Mouse (Mus musculus): Measurements from ENCODE around the gene Crlf2. TPM values are rescaled to one million over a fixed set of nuclear protein-coding genes. Genes with fewer than 3 reads are reported as not detected.

Crlf2 gene
- total and polyA plus RNA-seq, 3 experiments = 3.2 to 37.4 (median 4.0) TPM

DNA sequence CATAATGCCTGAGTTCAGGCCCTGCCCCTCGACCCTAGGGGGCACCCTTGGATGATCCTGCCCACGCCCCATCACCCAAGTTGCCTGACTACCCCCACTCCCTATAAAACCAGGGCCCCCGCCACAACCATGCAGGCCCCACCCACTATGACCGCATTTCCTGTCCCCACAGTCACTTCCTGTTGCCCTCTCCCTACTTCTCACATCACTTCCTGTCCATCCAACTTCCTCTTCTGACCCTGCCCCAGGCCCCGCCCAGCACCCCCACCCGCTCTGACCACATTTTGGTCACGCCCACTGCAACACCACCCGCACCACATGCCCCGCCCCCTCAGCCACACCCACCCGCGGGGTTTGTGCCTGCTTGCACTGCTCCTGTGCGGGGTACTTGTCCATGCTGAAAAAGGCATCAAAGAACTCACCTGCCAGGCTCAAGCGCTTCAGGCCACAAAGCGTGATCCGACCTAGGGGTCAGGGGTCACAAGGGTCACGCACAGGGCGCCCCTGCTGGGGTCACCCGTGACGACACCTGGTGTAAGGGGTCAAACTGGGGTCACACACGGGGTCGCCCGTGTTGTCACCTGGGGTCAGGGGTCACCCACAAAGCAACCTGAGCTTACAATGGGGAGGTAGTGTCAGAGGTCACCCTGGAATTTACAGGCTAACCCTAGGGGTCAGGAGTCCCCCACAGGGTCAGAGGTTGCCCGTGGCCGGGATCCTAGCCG, 7.6 kb downstream of the Crlf2 start:
- H3K9me3 ChIP-seq (replicated peaks) = peaks cover 64% of the 10 kb centered on the region
- H3K4me3 ChIP-seq (ENCODE audit: low read depth, low read length) = no peak overlapping the region; the same call in 1 of the 2 replicates
- ATAC-seq (ENCODE audit: extremely low read depth, insufficient number of reproducible peaks, low FRiP score, poor library complexity, severe bottlenecking) (no peak), DNase-seq (ENCODE audit: low spot score) (peak; percentile 3)
- TF ChIP-seq CTCF (IDR thresholded peaks at IDR 0.05; ENCODE audit: low read depth, low read length) = no peak
- no peak for TF ChIP-seq GATA1 (IDR thresholded peaks at IDR 0.05; ENCODE audit: borderline replicate concordance, low read length)
- TF ChIP-seq TAL1 (conservative IDR thresholded peaks at IDR 0.05; ENCODE audit: low read depth, low read length) = no peak
- TF ChIP-seq GATA2 (IDR thresholded peaks at IDR 0.05; ENCODE audit: borderline replicate concordance, low read depth, low read length) = no peak
- no peak for TF ChIP-seq POLR2AphosphoS5 (IDR thresholded peaks at IDR 0.05; ENCODE audit: insufficient replicate concordance, low read depth, low read length)
- H3K27me3 ChIP-seq (ENCODE audit: insufficient read depth, low read length) = no peaks in the 10 kb centered on the region; the same call in 1 of the 2 replicates
- H3K36me3 ChIP-seq (replicated peaks) = peaks cover 50% of the 10 kb centered on the region
- H3K4me1 ChIP-seq (ENCODE audit: insufficient read depth, low read depth, low read length) = peaks cover 9% of the 10 kb centered on the region

DNA sequence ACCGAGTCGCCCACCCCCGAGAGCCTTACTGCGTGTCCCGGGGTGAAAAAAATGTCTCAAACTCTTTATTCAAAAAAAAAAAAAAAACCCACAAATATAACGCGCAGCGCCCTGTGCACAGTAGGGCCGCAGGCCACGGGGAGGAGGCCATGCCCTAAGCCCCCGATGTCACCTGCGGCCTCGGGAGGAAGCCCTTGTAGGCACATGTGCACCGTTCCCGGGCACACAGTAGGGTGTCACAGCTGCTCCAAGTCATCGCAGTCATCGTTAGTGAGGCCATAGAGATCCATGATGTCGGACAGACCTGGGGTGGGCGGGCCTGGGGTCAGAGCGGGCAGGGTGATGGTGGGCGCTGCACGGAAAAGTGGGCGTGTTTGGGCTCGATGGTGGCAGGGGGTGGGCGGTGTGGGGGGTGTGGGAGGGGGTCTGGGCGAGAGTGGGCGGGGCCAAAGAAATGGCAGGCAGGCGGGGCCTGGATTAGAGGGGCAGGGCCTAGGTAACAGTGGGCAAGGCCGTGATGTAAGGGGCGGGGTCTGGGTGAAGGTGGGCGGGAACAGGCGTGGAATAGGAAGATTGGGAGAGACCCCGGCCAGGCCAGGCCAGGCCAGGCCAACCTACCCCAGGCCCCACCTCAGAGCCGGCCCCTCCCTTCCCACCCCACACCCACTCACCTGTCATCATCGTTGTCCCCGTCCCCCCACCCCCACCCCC, 8.4 kb downstream of the Crlf2 start:
- TF ChIP-seq TAL1 (conservative IDR thresholded peaks at IDR 0.05; ENCODE audit: low read depth, low read length) (no peak), CTCF (IDR thresholded peaks at IDR 0.05; ENCODE audit: low read depth, low read length) (no peak), GATA1 (IDR thresholded peaks at IDR 0.05; ENCODE audit: borderline replicate concordance, low read length) (no peak), POLR2AphosphoS5 (IDR thresholded peaks at IDR 0.05; ENCODE audit: insufficient replicate concordance, low read depth, low read length) (no peak), GATA2 (IDR thresholded peaks at IDR 0.05; ENCODE audit: borderline replicate concordance, low read depth, low read length) (no peak)
- no peak for DNase-seq (ENCODE audit: low spot score)
- ATAC-seq (ENCODE audit: extremely low read depth, insufficient number of reproducible peaks, low FRiP score, poor library complexity, severe bottlenecking) = no peak
- Histone ChIP-seq H3K4me1 (ENCODE audit: insufficient read depth, low read depth, low read length) (peaks cover 9% of the 10 kb centered on the region), H3K9me3 (replicated peaks) (peaks cover 56% of the 10 kb centered on the region), H3K36me3 (replicated peaks) (peaks cover 42% of the 10 kb centered on the region), H3K4me3 (ENCODE audit: low read depth, low read length) (no peak overlapping the region), H3K27me3 (ENCODE audit: insufficient read depth, low read length) (no peaks in the 10 kb centered on the region; the same call in 1 of the 2 replicates)

DNA sequence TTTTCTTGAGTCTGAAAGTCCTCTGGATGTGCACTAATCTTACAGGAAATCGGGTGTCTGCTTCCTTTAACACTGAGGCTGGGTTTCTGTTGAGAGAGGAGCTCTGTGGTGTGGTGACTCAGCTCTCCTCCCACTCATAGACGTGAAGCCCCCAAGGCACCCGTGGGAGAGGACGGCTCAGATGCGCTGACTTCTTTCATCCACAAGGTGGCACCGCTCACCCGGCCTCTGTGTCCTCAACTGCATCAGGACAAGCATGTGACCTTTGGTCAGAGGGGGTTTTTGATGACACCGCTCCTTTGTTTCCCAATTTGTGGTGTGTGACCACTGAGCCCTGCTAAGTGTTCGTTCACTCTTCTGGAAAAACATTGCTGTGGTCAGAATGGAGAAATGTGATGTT, 10.1 kb downstream of the Crlf2 start:
- Histone ChIP-seq H3K27me3 (ENCODE audit: insufficient read depth, low read length) (no peaks in the 10 kb centered on the region), H3K9me3 (replicated peaks) (peaks cover 39% of the 10 kb centered on the region), H3K36me3 (replicated peaks) (peaks cover 25% of the 10 kb centered on the region), H3K4me1 (ENCODE audit: insufficient read depth, low read depth, low read length) (peaks cover 9% of the 10 kb centered on the region), H3K4me3 (ENCODE audit: low read depth, low read length) (no peak overlapping the region)
- ATAC-seq (ENCODE audit: extremely low read depth, insufficient number of reproducible peaks, low FRiP score, poor library complexity, severe bottlenecking) (peak; percentile 52), DNase-seq (ENCODE audit: low spot score) (peak; percentile 19)
- TF ChIP-seq GATA1 (IDR thresholded peaks at IDR 0.05; ENCODE audit: borderline replicate concordance, low read length) (no peak), CTCF (IDR thresholded peaks at IDR 0.05; ENCODE audit: low read depth, low read length) (0 out of 2 replicates have a peak, but pooled peaks have one; percentile 4)

- no peak for TF ChIP-seq GATA2 (IDR thresholded peaks at IDR 0.05; ENCODE audit: borderline replicate concordance, low read depth, low read length)
- no peak for TF ChIP-seq POLR2AphosphoS5 (IDR thresholded peaks at IDR 0.05; ENCODE audit: insufficient replicate concordance, low read depth, low read length)
- ATAC-seq (ENCODE audit: extremely low read depth, insufficient number of reproducible peaks, low FRiP score, poor library complexity, severe bottlenecking) (no peak), DNase-seq (ENCODE audit: low spot score) (no peak)
- H3K4me3 ChIP-seq (ENCODE audit: low read depth, low read length) = no peak overlapping the region
- H3K4me1 ChIP-seq (ENCODE audit: insufficient read depth, low read depth, low read length) = peaks cover 9% of the 10 kb centered on the region
- H3K36me3 ChIP-seq (replicated peaks) = peaks cover 12% of the 10 kb centered on the region
- H3K9me3 ChIP-seq (replicated peaks) = peaks cover 23% of the 10 kb centered on the region
- H3K27me3 ChIP-seq (ENCODE audit: insufficient read depth, low read length) = no peaks in the 10 kb centered on the region
These were observed 11.7 kb downstream of the Crlf2 start for GRCm38 (mm10) chr5:109547112-109547511.

DNA sequence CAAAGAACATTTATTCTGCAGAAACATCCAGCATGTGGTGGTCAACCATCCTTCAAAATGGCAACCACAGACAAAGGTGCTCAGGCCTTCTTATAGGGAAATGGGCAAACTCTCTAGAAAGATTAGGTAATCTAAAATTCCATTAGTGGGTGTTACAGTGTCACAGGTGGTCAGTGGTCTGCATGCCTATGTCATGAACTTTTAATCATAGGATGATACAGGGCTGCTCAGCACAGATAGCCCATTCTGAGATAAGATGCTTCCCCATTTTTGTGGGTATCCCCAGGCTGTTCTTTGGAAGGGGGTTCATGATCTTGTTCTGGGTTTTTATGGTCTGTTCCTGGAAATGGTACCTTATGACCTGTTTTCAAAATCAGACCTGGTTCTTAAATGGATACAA, 49.1 kb downstream of the Crlf2 start:
- Histone ChIP-seq H3K4me3 (ENCODE audit: low read depth, low read length) (no peak overlapping the region), H3K4me1 (ENCODE audit: insufficient read depth, low read depth, low read length) (0 out of 2 replicates have a peak, but pooled peaks cover 3% of the 10 kb centered on the region), H3K36me3 (replicated peaks) (no peaks in the 10 kb centered on the region), H3K9me3 (replicated peaks) (no peaks in the 10 kb centered on the region), H3K27me3 (ENCODE audit: insufficient read depth, low read length) (no peaks in the 10 kb centered on the region)
- TF ChIP-seq POLR2AphosphoS5 (IDR thresholded peaks at IDR 0.05; ENCODE audit: insufficient replicate concordance, low read depth, low read length) = no peak
- no peak; the same call in 1 of the 2 replicates for TF ChIP-seq TAL1 (conservative IDR thresholded peaks at IDR 0.05; ENCODE audit: low read depth, low read length)
- TF ChIP-seq GATA1 (IDR thresholded peaks at IDR 0.05; ENCODE audit: borderline replicate concordance, low read length) = no peak
- TF ChIP-seq GATA2 (IDR thresholded peaks at IDR 0.05; ENCODE audit: borderline replicate concordance, low read depth, low read length) = no peak
- TF ChIP-seq CTCF (IDR thresholded peaks at IDR 0.05; ENCODE audit: low read depth, low read length) = no peak
- DNase-seq (ENCODE audit: low spot score) (no peak), ATAC-seq (ENCODE audit: extremely low read depth, insufficient number of reproducible peaks, low FRiP score, poor library complexity, severe bottlenecking) (peak; percentile 48; the same call in 1 of the 2 replicates)

GRCm38 (mm10) chr5:109506729-109507128, 52.1 kb downstream of the Crlf2 start:
- H3K27me3 ChIP-seq (ENCODE audit: insufficient read depth, low read length) = no peaks in the 10 kb centered on the region
- DNase-seq (ENCODE audit: low spot score) (no peak), ATAC-seq (ENCODE audit: extremely low read depth, insufficient number of reproducible peaks, low FRiP score, poor library complexity, severe bottlenecking) (peak; percentile 40; the same call in 1 of the 2 replicates)
- H3K36me3 ChIP-seq (replicated peaks) = no peaks in the 10 kb centered on the region
- H3K9me3 ChIP-seq (replicated peaks) = no peaks in the 10 kb centered on the region
- H3K4me3 ChIP-seq (ENCODE audit: low read depth, low read length) = no peak overlapping the region
- 0 out of 2 replicates have a peak, but pooled peaks cover 3% of the 10 kb centered on the region for H3K4me1 ChIP-seq (ENCODE audit: insufficient read depth, low read depth, low read length)
- no peak for TF ChIP-seq TAL1 (conservative IDR thresholded peaks at IDR 0.05; ENCODE audit: low read depth, low read length)
- peak; percentile 30; the same call in 1 of the 2 replicates for TF ChIP-seq CTCF (IDR thresholded peaks at IDR 0.05; ENCODE audit: low read depth, low read length)

Other genes starting within 250 kb of the Crlf2 start
- gene Vmn2r16, start 228.8 kb downstream of the Crlf2 start, total RNA-seq (2014; fragmentation: Nextera tagmentation) = not detected in 2 replicates
- gene Vmn2r16, start 228.8 kb downstream of the Crlf2 start, total RNA-seq (2017) = 0.05 and 0.06 TPM in 2 replicates
- not detected in 2 replicates for gene Vmn2r16, start 228.8 kb downstream of the Crlf2 start, polyA plus RNA-seq (2012)
- gene Vmn2r17, start 139.3 kb downstream of the Crlf2 start, total RNA-seq (2014; fragmentation: Nextera tagmentation) = not detected in 2 replicates
- gene Vmn2r17, start 139.3 kb downstream of the Crlf2 start, total RNA-seq (2017) = 0.12 and 0.27 TPM in 2 replicates
- gene Vmn2r17, start 139.3 kb downstream of the Crlf2 start, polyA plus RNA-seq (2012) = not detected in 2 replicates
- gene 5430403G16Rik, start 132.0 kb upstream of the Crlf2 start, total RNA-seq (2014; fragmentation: Nextera tagmentation) = 19.3 and 25.5 TPM in 2 replicates
- gene 5430403G16Rik, start 132.0 kb upstream of the Crlf2 start, total RNA-seq (2017) = 3.5 and 5.0 TPM in 2 replicates
- gene 5430403G16Rik, start 132.0 kb upstream of the Crlf2 start, polyA plus RNA-seq (2012) = 0.08 and 0.15 TPM in 2 replicates
- 32.4 and 34.4 TPM in 2 replicates for gene 4930522L14Rik, start 192.9 kb upstream of the Crlf2 start, total RNA-seq (2014; fragmentation: Nextera tagmentation)
- 20.4 and 26.7 TPM in 2 replicates for gene 4930522L14Rik, start 192.9 kb upstream of the Crlf2 start, total RNA-seq (2017)
- 0.10 and 0.28 TPM in 2 replicates for gene 4930522L14Rik, start 192.9 kb upstream of the Crlf2 start, polyA plus RNA-seq (2012)

Measured in G1E (cell line).